Mouse (Mus musculus): ENCODE results near the gene Dctn2. TPM values are rescaled to one million over a fixed set of nuclear protein-coding genes. Genes with fewer than 3 reads are reported as not detected.

Dctn2 gene
- total and polyA plus RNA-seq, 3 experiments: 240 to 297 TPM; not detected in 1

DNA sequence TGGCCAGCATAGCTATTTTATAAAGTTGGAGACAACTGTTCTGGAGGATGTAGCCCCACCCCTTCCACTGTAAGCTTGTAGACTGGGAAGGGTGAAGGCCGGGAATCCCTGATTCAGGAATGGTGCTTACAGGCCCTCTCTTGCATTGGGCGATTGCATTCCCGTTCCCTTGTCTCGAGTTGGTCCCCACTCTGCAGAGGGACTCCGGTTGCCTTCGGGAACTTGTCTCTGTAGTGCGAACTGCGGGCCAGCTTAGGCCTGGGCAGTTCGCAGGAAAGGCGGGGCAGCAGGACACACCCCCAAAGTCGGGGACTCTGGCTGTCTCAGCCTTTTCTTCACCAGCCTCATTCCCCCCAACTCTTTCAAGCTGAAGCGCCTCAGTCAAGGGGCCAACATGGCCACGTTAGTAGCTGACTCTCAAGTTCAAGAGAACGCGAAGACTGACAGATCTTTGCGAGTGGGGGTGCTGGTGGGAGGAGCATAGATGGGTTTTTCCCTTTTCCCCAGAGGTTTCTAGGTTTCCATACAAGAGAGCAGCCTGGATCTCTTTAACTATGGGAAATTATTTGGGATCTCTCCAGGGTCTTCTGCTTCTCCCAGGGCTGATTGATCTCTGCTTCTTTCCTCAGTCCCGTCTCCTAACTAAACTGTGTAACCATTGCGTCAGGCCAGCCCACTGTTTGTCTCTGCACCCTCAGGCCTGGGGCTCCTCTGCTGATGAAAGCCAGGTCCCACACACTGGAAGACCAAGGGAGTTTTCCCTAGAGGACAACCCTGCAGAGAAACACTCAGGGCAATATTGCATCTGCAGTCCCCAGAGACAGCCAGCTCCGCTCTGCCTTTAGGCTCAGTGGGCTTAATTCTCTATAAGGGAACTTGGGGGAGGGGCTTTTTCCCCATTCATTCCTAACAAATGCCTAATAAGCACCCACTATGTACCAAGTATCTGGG, 25.0 kb downstream of the Dctn2 start (continued):
- TF ChIP-seq MXI1 (IDR thresholded peaks at IDR 0.05; ENCODE audit: low read depth, low read length) (peak; percentile 35; the same call in 1 of the 2 replicates), CHD1 (IDR thresholded peaks at IDR 0.05; ENCODE audit: low read depth, low read length) (peak; percentile 32; the same call in 1 of the 2 replicates), GABPA (IDR thresholded peaks at IDR 0.05; ENCODE audit: low read depth, low read length) (no peak), ZMIZ1 (IDR thresholded peaks at IDR 0.05; ENCODE audit: low read depth, low read length) (peak; percentile 54; the same call in 1 of the 2 replicates), MYC (IDR thresholded peaks at IDR 0.05; ENCODE audit: low read depth, low read length) (no peak), KAT2A (conservative IDR thresholded peaks at IDR 0.05; ENCODE audit: low read depth, low read length) (no peak; the same call in 1 of the 2 replicates), BHLHE40 (IDR thresholded peaks at IDR 0.05; ENCODE audit: borderline replicate concordance, low read depth, low read length) (no peak), UBTF (IDR thresholded peaks at IDR 0.05; ENCODE audit: borderline replicate concordance, insufficient read depth, low read depth, low read length) (no peak; the same call in 1 of the 2 replicates), ZKSCAN1 (IDR thresholded peaks at IDR 0.05; ENCODE audit: low read depth, low read length) (no peak), CHD2 (IDR thresholded peaks at IDR 0.05; ENCODE audit: low read length) (0 out of 2 replicates have a peak, but pooled peaks have one; percentile 15), USF2 (IDR thresholded peaks at IDR 0.05; ENCODE audit: borderline replicate concordance in 1 of 2, insufficient read depth in 1 of 2, low read depth in 1 of 2, low read length in 2 of 2) (no peak), POLR2AphosphoS5 (IDR thresholded peaks at IDR 0.05; ENCODE audit: borderline replicate concordance, low read depth, low read length) (peak; percentile 79; the same call in 1 of the 2 replicates), POLR2A (IDR thresholded peaks at IDR 0.05; ENCODE audit: control insufficient read depth in 1 of 2, insufficient read depth in 1 of 2, low read depth in 1 of 2, low read length in 2 of 2, poor library complexity in 1 of 2) (peak; percentile 10 to 71; a peak in 2 of 4 replicates), POLR2AphosphoS2 (IDR thresholded peaks at IDR 0.05; ENCODE audit: low read length) (peak; percentile 8; the same call in 1 of the 2 replicates), MEF2A (IDR thresholded peaks at IDR 0.05; ENCODE audit: extremely low read depth, insufficient replicate concordance, low read depth, low read length, poor library complexity, severe bottlenecking) (no peak), HCFC1 (IDR thresholded peaks at IDR 0.05; ENCODE audit: low read depth, low read length) (no peak; the same call in 1 of the 2 replicates), TBP (IDR thresholded peaks at IDR 0.05; ENCODE audit: low read depth, low read length) (no peak), ZNF384 (IDR thresholded peaks at IDR 0.05; ENCODE audit: low read depth, low read length) (no peak), MAX (IDR thresholded peaks at IDR 0.05; ENCODE audit: low read length) (no peak), CTCF (IDR thresholded peaks at IDR 0.05 in 2 of 3, conservative IDR thresholded peaks at IDR 0.05 in 1 of 3; ENCODE audit: control insufficient read depth in 1 of 3, insufficient read depth in 1 of 3, low read depth in 2 of 3, low read length in 3 of 3, poor library complexity in 1 of 3, severe bottlenecking in 1 of 3) (no peak), E2F4 (IDR thresholded peaks at IDR 0.05; ENCODE audit: borderline replicate concordance, low read depth, low read length) (no peak)

Data from MEL (cell line).